In genomic region chr2:103507651-103508050, GRCm38 (mm10) we compare ENCODE assay signal across 20 mouse cellular contexts.
"Had no signal": no experiment of that assay in that cellular context is flagged by ENCODE, and none has a peak within 500 bp of the region (broad histone marks: within the 10 kb centered on the region; RNA-seq: fewer than 3 reads in every experiment).

No protein-coding gene starts in this region.

- DNase-seq: cerebellum, adult 9-10 months; cerebellum, adult 9-11 months; cerebellum, postnatal 10 days; cerebellum, postnatal 14 days; cerebellum, postnatal 25 days; cerebellum, postnatal 36 days; embryo, embryonic 11 days; forebrain, postnatal 0 days; gastrocnemius, adult 2 months; gastrocnemius, postnatal 10 days; gastrocnemius, postnatal 14 days; gastrocnemius, postnatal 25 days; gastrocnemius, postnatal 36 days; heart, adult 11 months; heart, adult 18-20 months; heart, adult 2 months had no signal

- ATAC-seq: forebrain, embryonic 13.5 days; forebrain, embryonic 14.5 days; forebrain, embryonic 15.5 days; forebrain, embryonic 16.5 days; forebrain, postnatal 0 days had no signal
